Mouse (Mus musculus) brain, adult 2 months (tissue): ENCODE results near the gene Adprm.

Experiments
- DNase-seq: peaks from one replicate; pipeline ENCODE4 v3.0.0; 2011; ENCODE audit warnings: low read depth, low spot score

Gene Adprm

GRCm38 (mm10) chr11:67077435-67077834 is 25.0 kb upstream of the Adprm start:
- no peak for DNase-seq

- DNase-seq = no peak
These were observed 24.4 kb upstream of the Adprm start for GRCm38 (mm10) chr11:67076781-67077180.

- DNase-seq = peak; percentile 20
These were observed 22.6 kb upstream of the Adprm start for GRCm38 (mm10) chr11:67075036-67075435.

- peak; percentile 42 for DNase-seq
These were observed 20.3 kb upstream of the Adprm start for GRCm38 (mm10) chr11:67072615-67073130.

- no peak for DNase-seq
These were observed 15.3 kb upstream of the Adprm start for GRCm38 (mm10) chr11:67067741-67068140.

GRCm38 (mm10) chr11:67062726-67063125 is 10.3 kb upstream of the Adprm start:
- peak; percentile 52 for DNase-seq

- DNase-seq = peak; percentile 69
These were observed 8.9 kb upstream of the Adprm start for GRCm38 (mm10) chr11:67061311-67061710.

GRCm38 (mm10) chr11:67054754-67055365 is 2.5 kb upstream of the Adprm start:
- DNase-seq = no peak

- DNase-seq = peak; percentile 49
These were observed 596 bp downstream of the Adprm start for GRCm38 (mm10) chr11:67051676-67052320.

- DNase-seq = no peak
These were observed 3.1 kb downstream of the Adprm start for GRCm38 (mm10) chr11:67049256-67049655.

GRCm38 (mm10) chr11:67048496-67048895 is 3.9 kb downstream of the Adprm start:
- DNase-seq = no peak

GRCm38 (mm10) chr11:67047199-67047598 is 5.2 kb downstream of the Adprm start:
- no peak for DNase-seq

- DNase-seq = no peak
These were observed 7.4 kb downstream of the Adprm start for GRCm38 (mm10) chr11:67044959-67045358.

- no peak for DNase-seq
These were observed 9.4 kb downstream of the Adprm start for GRCm38 (mm10) chr11:67043007-67043406.

- no peak for DNase-seq
These were observed 11.9 kb downstream of the Adprm start for GRCm38 (mm10) chr11:67040483-67040882.

GRCm38 (mm10) chr11:67039799-67040198 is 12.6 kb downstream of the Adprm start:
- no peak for DNase-seq

- DNase-seq = no peak
These were observed 15.5 kb downstream of the Adprm start for GRCm38 (mm10) chr11:67036892-67037291.

GRCm38 (mm10) chr11:67036229-67036628 is 16.2 kb downstream of the Adprm start:
- DNase-seq = no peak

- no peak for DNase-seq
These were observed 17.5 kb downstream of the Adprm start for GRCm38 (mm10) chr11:67034775-67035485.

GRCm38 (mm10) chr11:67031603-67031915 is 20.8 kb downstream of the Adprm start:
- DNase-seq = no peak

GRCm38 (mm10) chr11:67030904-67031602 is 21.3 kb downstream of the Adprm start:
- DNase-seq = no peak

- peak; percentile 96 for DNase-seq
These were observed 27.4 kb downstream of the Adprm start, which contains the start of gene Tmem220 for GRCm38 (mm10) chr11:67024867-67025477. TSS of gene Tmem220 (plus strand) at chr11:67025154.
